Mouse (Mus musculus): ENCODE results near the gene Plppr5.

Gene Plppr5

DNA sequence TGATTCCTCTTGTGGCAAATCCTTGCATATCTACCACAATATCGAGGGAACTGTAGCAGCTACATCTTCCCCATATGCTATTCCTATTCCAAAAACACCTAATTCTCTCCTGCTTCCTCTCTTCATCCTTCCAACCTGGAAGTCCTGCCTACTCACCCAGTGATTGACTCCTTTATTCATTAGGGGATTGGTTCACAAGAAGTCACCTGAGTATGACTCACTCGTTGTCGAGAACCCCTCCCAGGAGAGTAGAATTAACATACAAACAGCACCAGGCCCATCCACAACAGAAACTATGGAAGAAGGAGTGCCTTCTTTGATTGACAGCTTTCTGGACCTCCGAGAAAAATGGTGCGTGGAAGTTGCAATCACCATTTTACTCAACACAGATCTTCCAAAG, 121.7 kb downstream of the Plppr5 start:
- no peak for DNase-seq (ENCODE audit: low spot score in 2 of 2)

GRCm38 (mm10) chr3:117708788-117709187, 134.2 kb downstream of the Plppr5 start:
- DNase-seq (ENCODE audit: low spot score in 2 of 2), result no peak

- no peak for DNase-seq (ENCODE audit: low spot score in 2 of 2)
These were observed 142.1 kb downstream of the Plppr5 start for GRCm38 (mm10) chr3:117716534-117717280.

DNA sequence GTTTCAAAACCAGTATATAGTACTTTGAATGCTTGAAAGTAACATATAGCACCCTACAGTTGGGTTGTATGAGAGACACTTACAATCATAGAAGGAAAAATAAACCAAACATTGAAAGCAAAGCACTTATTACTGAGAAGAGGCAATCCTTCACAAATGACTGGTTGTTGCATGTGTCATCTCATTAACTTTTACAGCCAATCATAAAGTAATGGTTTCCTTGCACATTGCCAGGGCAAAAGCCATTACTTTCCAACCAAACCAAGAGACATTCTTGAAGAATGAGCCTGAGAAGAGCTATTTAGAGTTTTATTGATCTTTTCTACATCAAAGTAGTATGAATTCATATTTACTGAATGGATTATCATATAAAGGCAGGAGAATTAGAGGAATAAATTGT, 148.8 kb downstream of the Plppr5 start:
- no peak for DNase-seq (ENCODE audit: low spot score in 2 of 2)

DNA sequence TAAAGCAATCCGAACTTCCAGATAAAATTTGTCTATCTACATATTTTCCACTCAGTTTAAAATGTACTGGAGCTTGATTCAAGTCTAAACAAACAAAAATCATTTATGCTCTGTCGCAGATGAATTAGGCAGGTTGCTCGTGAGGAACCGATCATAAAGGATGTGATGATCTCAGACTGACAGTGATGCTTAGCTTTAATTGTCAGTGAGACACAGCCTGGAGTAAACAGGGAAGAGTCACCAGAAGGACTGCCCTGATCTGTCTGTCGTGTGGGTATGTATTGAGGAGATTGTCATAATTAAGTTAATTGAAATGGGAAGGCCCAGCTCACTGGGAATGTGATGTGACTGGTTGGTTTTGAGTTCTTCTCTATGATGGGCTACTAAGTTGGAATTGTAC, 149.9 kb downstream of the Plppr5 start:
- DNase-seq (ENCODE audit: low spot score in 2 of 2), result no peak

- no peak for DNase-seq (ENCODE audit: low spot score in 2 of 2)
These were observed 150.9 kb downstream of the Plppr5 start for GRCm38 (mm10) chr3:117725501-117725900.

GRCm38 (mm10) chr3:117728136-117728535, 153.5 kb downstream of the Plppr5 start:
- no peak for DNase-seq (ENCODE audit: low spot score in 2 of 2)

- DNase-seq (ENCODE audit: low spot score in 2 of 2), result no peak
These were observed 154.8 kb downstream of the Plppr5 start for GRCm38 (mm10) chr3:117729121-117730072.

DNA sequence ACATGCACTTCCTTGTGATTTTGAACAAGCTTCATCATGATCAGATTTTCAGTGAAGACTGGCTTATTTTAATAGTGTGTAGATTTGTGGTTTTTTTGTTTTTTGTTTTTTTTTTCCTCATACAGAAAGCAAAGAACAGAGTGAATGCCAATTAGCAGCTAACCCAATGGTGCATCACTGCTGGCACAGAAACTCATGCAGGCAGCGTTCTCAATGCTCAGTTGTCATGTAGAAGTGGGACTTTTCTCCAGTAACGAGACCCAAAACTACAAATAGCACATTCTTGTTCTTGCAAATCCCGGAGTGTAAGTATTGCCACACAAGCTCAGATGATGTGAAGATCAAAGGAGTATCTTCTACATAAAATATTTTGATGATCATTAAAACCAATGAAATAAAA, 156.9 kb downstream of the Plppr5 start:
- no peak for DNase-seq (ENCODE audit: low spot score in 2 of 2)

GRCm38 (mm10) chr3:117732661-117733060, 158.0 kb downstream of the Plppr5 start:
- DNase-seq (ENCODE audit: low spot score in 2 of 2), result no peak

All from cerebellum, postnatal 4 days (tissue).